Mouse (Mus musculus) ES-Bruce4 (cell line): Measurements from ENCODE around the gene Angptl3.

Source experiments
- CTCF ChIP-seq: IDR thresholded peaks from one replicate; pipeline ENCODE4 v1.8.1; 2011; ENCODE audit warnings: low read depth, low read length
- POLR2A ChIP-seq: IDR thresholded peaks from one replicate; pipeline ENCODE4 v1.8.1; 2011; ENCODE audit warnings: low read length; ENCODE audit not compliant: insufficient read depth

DNA sequence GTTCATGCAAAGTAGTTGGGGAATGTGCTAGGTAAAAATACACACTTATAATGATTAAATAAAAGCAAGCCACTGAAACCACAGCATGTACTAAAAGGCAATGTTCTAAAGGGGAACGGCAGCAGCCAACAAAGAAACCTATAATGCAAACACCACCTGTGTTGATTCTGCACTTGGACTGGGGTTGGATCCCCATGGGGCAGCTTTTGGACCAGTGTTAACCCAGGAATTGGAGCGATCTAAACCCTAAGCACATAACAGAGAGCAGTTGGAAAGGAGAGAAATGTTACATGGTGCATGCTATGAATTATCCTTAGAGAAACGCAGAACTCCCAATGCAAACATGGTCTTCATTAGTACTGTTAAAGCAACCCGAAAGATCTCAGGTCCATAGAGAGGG is 37.3 kb upstream of the Angptl3 start:
- TF ChIP-seq POLR2A (no peak), CTCF (no peak)
